In genomic region chr3:133244027-133244426, GRCm38 (mm10) we compare ENCODE assay signal across 13 mouse cellular contexts. TPM values are rescaled to one million over a fixed set of nuclear protein-coding genes. Genes with fewer than 3 reads are reported as not detected.
A peak's percentile ranks its signal among the peaks of the same experiment; 100 is the strongest.
DNase-seq lines count a peak whose midpoint lies in the region; ATAC-seq lines count a peak whose summit lies in the region.
"Had no signal": no experiment of that assay in that cellular context is flagged by ENCODE, and none has a peak within 500 bp of the region (broad histone marks: within the 10 kb centered on the region; RNA-seq: fewer than 3 reads in every experiment).

No protein-coding gene starts in this region.

- H3K27me3 ChIP-seq in kidney, embryonic 15.5 days: no peaks in the 10 kb centered on the region
- no peaks in the 10 kb centered on the region for H3K27me3 ChIP-seq in hindbrain, embryonic 13.5 days
- H3K27me3 ChIP-seq in midbrain, embryonic 12.5 days: no peaks in the 10 kb centered on the region

- H3K27ac ChIP-seq in kidney, embryonic 15.5 days: peak overlapping the region; percentile 45; the same call in 1 of the 2 replicates
- peak overlapping the region; percentile 64 for H3K27ac ChIP-seq in hindbrain, embryonic 13.5 days
- 0 out of 2 replicates have a peak overlapping the region, but pooled peaks have one; percentile 10 for H3K27ac ChIP-seq in midbrain, embryonic 12.5 days (replicated peaks)
- H3K27ac ChIP-seq: stomach, postnatal 0 days had no signal

- no peak for DNase-seq in kidney, adult 9 months
- DNase-seq in right cerebral cortex, postnatal 36 days (ENCODE audit: low spot score in 2 of 2): peak; percentile 14 to 52
- DNase-seq in adrenal gland, adult 2 months: no peak
- no peak for DNase-seq in cerebellum, adult 11 months
- DNase-seq in c-Kit-positive CD71-positive TER-119-positive erythroid progenitor cells, embryonic 14.5 days (ENCODE audit: low spot score): no peak
- DNase-seq: cerebellum, adult 2 months; heart, postnatal 36 days had no signal

- H3K9ac ChIP-seq in kidney, embryonic 15.5 days: no peak overlapping the region
- no peak overlapping the region for H3K9ac ChIP-seq in hindbrain, embryonic 13.5 days
- H3K9ac ChIP-seq in midbrain, embryonic 12.5 days (replicated peaks): no peak overlapping the region

- H3K36me3 ChIP-seq in kidney, embryonic 15.5 days: no peaks in the 10 kb centered on the region
- no peaks in the 10 kb centered on the region for H3K36me3 ChIP-seq in hindbrain, embryonic 13.5 days
- no peaks in the 10 kb centered on the region for H3K36me3 ChIP-seq in midbrain, embryonic 12.5 days

- WGBS in kidney, embryonic 15.5 days: 86% methylated on average over 9 of the region's 9 CpGs
- 56% methylated on average over 9 of the region's 9 CpGs for WGBS in hindbrain, embryonic 13.5 days
- 55% methylated on average over 9 of the region's 9 CpGs for WGBS in midbrain, embryonic 12.5 days

- 0 out of 2 replicates have a peak, but pooled peaks cover 6% of the 10 kb centered on the region for H3K4me1 ChIP-seq in kidney, embryonic 15.5 days
- 0 out of 2 replicates have a peak, but pooled peaks cover 10% of the 10 kb centered on the region for H3K4me1 ChIP-seq in hindbrain, embryonic 13.5 days (replicated peaks)
- H3K4me1 ChIP-seq in midbrain, embryonic 12.5 days: peaks cover 5% of the 10 kb centered on the region; the same call in 1 of the 2 replicates

- no peak for ATAC-seq in kidney, embryonic 15.5 days (replicated peaks; ENCODE audit: low FRiP score)
- peak; percentile 68 for ATAC-seq in hindbrain, embryonic 13.5 days (ENCODE audit: low FRiP score)
- peak; percentile 45; the same call in 1 of the 2 replicates for ATAC-seq in midbrain, embryonic 12.5 days (ENCODE audit: low FRiP score, low read depth)
- ATAC-seq: lung, postnatal 0 days had no signal

- H3K4me2 ChIP-seq in kidney, embryonic 15.5 days: no peak overlapping the region
- no peak overlapping the region for H3K4me2 ChIP-seq in hindbrain, embryonic 13.5 days
- H3K4me2 ChIP-seq in midbrain, embryonic 12.5 days (replicated peaks): no peak overlapping the region

- H3K9me3 ChIP-seq in kidney, embryonic 15.5 days (replicated peaks): no peaks in the 10 kb centered on the region
- no peaks in the 10 kb centered on the region for H3K9me3 ChIP-seq in hindbrain, embryonic 13.5 days
- no peaks in the 10 kb centered on the region for H3K9me3 ChIP-seq in midbrain, embryonic 12.5 days

- no peak overlapping the region for H3K4me3 ChIP-seq in kidney, embryonic 15.5 days (replicated peaks)
- H3K4me3 ChIP-seq in hindbrain, embryonic 13.5 days: no peak overlapping the region
- no peak overlapping the region for H3K4me3 ChIP-seq in midbrain, embryonic 12.5 days

RNA-seq across cellular contexts. Expression of gene Arhgef38, which starts 9.3 kb away (rescaled TPM):
- 5.0 and 6.6 TPM in 2 replicates for polyA plus RNA-seq in kidney, embryonic 15.5 days (2015; fragmentation: Nextera tagmentation; extraction: Ambion mirVana)
- 0.03 TPM in 1 of 2 replicates, not detected in the other for polyA plus RNA-seq in hindbrain, embryonic 13.5 days (2015; fragmentation: Nextera tagmentation; extraction: Ambion mirVana)
- polyA plus RNA-seq in midbrain, embryonic 12.5 days (2016; fragmentation: Nextera tagmentation; extraction: Ambion mirVana): 0.08 TPM in 1 of 2 replicates, not detected in the other
- not detected for total RNA-seq in adrenal gland, adult 2 months (2021)
- not detected in 2 replicates for polyA plus RNA-seq in adrenal gland, adult 2 months (2012; rRNA removed)
- total RNA-seq: heart, postnatal 36 days; neutrophil, adult 5-6 weeks had no signal

Comparison
In these comparisons a context has a peak if more than half of its experiments do, and no peak if none do; other contexts are left out.
1. H3K27ac ChIP-seq: peak in every context shown above with its lines; median percentile 64 in hindbrain, embryonic 13.5 days; 45 in kidney, embryonic 15.5 days; 10 in midbrain, embryonic 12.5 days.
2. DNase-seq: peak in right cerebral cortex, postnatal 36 days (2 of 2); none in kidney, adult 9 months (single experiment), adrenal gland, adult 2 months (single experiment), cerebellum, adult 11 months (single experiment) and c-Kit-positive CD71-positive TER-119-positive erythroid progenitor cells, embryonic 14.5 days (single experiment).